Mouse (Mus musculus) CH12.LX (cell line): ENCODE data around the gene Ttc25. TPM values are rescaled to one million over a fixed set of nuclear protein-coding genes. Genes with fewer than 3 reads are reported as not detected.
A peak's percentile ranks its signal among the peaks of the same experiment; 100 is the strongest.

Experiments used
- DNase-seq: peaks from one replicate; pipeline ENCODE4 v3.0.0-alpha.2; 2013; ENCODE audit errors: extremely low read depth
- H3K27ac ChIP-seq: 2 replicates; pipeline ENCODE4 v1.5.1; 2012; ENCODE audit warnings: low read depth, mild to moderate bottlenecking, control low read depth, moderate library complexity; ENCODE audit not compliant: insufficient read depth
- H3K27me3 ChIP-seq: replicated peaks from 2 replicates; pipeline ENCODE3; 2012; ENCODE audit warnings: inconsistent platforms
- H3K36me3 ChIP-seq, 2 experiments: replicated peaks in 1 of 2; 2 replicates each; pipeline versions ENCODE3 to v1.6.1; 2012; ENCODE audit warnings: inconsistent platforms in 1 of 2, low read length in 1 of 2, mild to moderate bottlenecking in 1 of 2, mixed read lengths in 1 of 2, moderate library complexity in 1 of 2; ENCODE audit not compliant: control insufficient read depth in 1 of 2, insufficient read depth in 1 of 2
- H3K4me1 ChIP-seq, 2 experiments: 2 replicates each; pipeline ENCODE4 v1.6.1; 2012; ENCODE audit warnings: inconsistent platforms in 1 of 2, moderate library complexity in 1 of 2; ENCODE audit not compliant: insufficient read depth in 2 of 2, control insufficient read depth in 1 of 2
- H3K4me2 ChIP-seq: 2 replicates; pipeline ENCODE4 v1.6.1; 2012; ENCODE audit warnings: low read depth, mild to moderate bottlenecking, control low read depth; ENCODE audit not compliant: poor library complexity, insufficient read depth, severe bottlenecking
- H3K4me3 ChIP-seq, 3 experiments: fragments of 150-350 bp in 1 of 3; sonication (generic) in 1 of 3; replicated peaks in 1 of 3; 2 replicates each; pipeline versions ENCODE3 to v1.5.1; 2011 to 2012; ENCODE audit warnings: low read depth in 2 of 3, low read length in 2 of 3, mild to moderate bottlenecking in 2 of 3, moderate library complexity in 2 of 3, control low read depth in 1 of 3, improper control_type of control experiment in 1 of 3, inconsistent platforms in 1 of 3, mixed read lengths in 1 of 3; ENCODE audit not compliant: poor library complexity in 1 of 3
- H3K79me2 ChIP-seq: replicated peaks from 2 replicates; pipeline ENCODE4 v1.6.1; 2012; ENCODE audit warnings: mild to moderate bottlenecking, moderate library complexity; ENCODE audit not compliant: control insufficient read depth, poor library complexity, insufficient read depth, severe bottlenecking; ENCODE audit errors: extremely low read depth
- H3K9ac ChIP-seq: 2 replicates; pipeline ENCODE4 v1.6.1; 2012; ENCODE audit warnings: low read depth, mild to moderate bottlenecking, control low read depth, moderate library complexity; ENCODE audit not compliant: insufficient read depth
- H3K9me3 ChIP-seq: replicated peaks from 2 replicates; pipeline ENCODE3; 2012; ENCODE audit warnings: low read length, inconsistent platforms, mixed read lengths
- BHLHE40 ChIP-seq: IDR thresholded peaks from 2 replicates; pipeline ENCODE4 v1.6.1; 2011; ENCODE audit warnings: mild to moderate bottlenecking, low read depth, low read length, improper control_type of control experiment
- CHD1 ChIP-seq: IDR thresholded peaks from 2 replicates; pipeline ENCODE4 v1.6.1; 2012; ENCODE audit warnings: low read depth, low read length, improper control_type of control experiment, inconsistent platforms
- CHD2 ChIP-seq: IDR thresholded peaks from 2 replicates; pipeline ENCODE4 v1.6.1; 2011; ENCODE audit warnings: low read length, improper control_type of control experiment
- CTCF ChIP-seq, 2 experiments: IDR thresholded peaks in 1 of 2; conservative IDR thresholded peaks in 1 of 2; 2 replicates each; pipeline ENCODE4 v1.5.1; 2011 to 2012; ENCODE audit warnings: low read depth in 2 of 2, low read length in 2 of 2, improper control_type of control experiment in 1 of 2, inconsistent platforms in 1 of 2, mild to moderate bottlenecking in 1 of 2, moderate library complexity in 1 of 2
- ELF1 ChIP-seq: IDR thresholded peaks from 2 replicates; pipeline ENCODE4 v1.6.1; 2014; ENCODE audit warnings: low read depth, mild to moderate bottlenecking, inconsistent platforms, low read length, improper control_type of control experiment
- EP300 ChIP-seq: IDR thresholded peaks from 2 replicates; pipeline ENCODE4 v1.6.1; 2011; ENCODE audit warnings: low read length, improper control_type of control experiment
- IRF4 ChIP-seq: IDR thresholded peaks from 2 replicates; pipeline ENCODE4 v1.6.1; 2014; ENCODE audit warnings: low read depth, mild to moderate bottlenecking, inconsistent platforms, low read length, improper control_type of control experiment
- KAT2A ChIP-seq: IDR thresholded peaks from 2 replicates; pipeline ENCODE4 v1.6.1; 2012; ENCODE audit warnings: low read length, improper control_type of control experiment, inconsistent platforms; ENCODE audit not compliant: insufficient replicate concordance
- MAX ChIP-seq: IDR thresholded peaks from 2 replicates; pipeline ENCODE4 v1.6.1; 2011; ENCODE audit warnings: low read length, improper control_type of control experiment
- MEF2A ChIP-seq: IDR thresholded peaks from 2 replicates; pipeline ENCODE4 v1.6.1; 2014; ENCODE audit warnings: low read depth, mild to moderate bottlenecking, inconsistent platforms, low read length, improper control_type of control experiment, borderline replicate concordance
- MYC ChIP-seq: IDR thresholded peaks from 2 replicates; pipeline ENCODE4 v1.6.1; 2011; ENCODE audit warnings: low read depth, mild to moderate bottlenecking, improper control_type of control experiment, low read length
- NELFE ChIP-seq: IDR thresholded peaks from 2 replicates; pipeline ENCODE4 v1.6.1; 2011; ENCODE audit warnings: low read depth, low read length, improper control_type of control experiment
- POLR2A ChIP-seq: IDR thresholded peaks from 2 replicates; pipeline ENCODE4 v1.6.1; 2011; ENCODE audit warnings: low read depth, mild to moderate bottlenecking, improper control_type of control experiment, low read length
- POLR2AphosphoS2 ChIP-seq: IDR thresholded peaks from 2 replicates; pipeline ENCODE4 v1.6.1; 2011; ENCODE audit warnings: low read depth, low read length, improper control_type of control experiment
- RAD21 ChIP-seq: IDR thresholded peaks from 2 replicates; pipeline ENCODE4 v1.6.1; 2011; ENCODE audit warnings: low read depth, mild to moderate bottlenecking, low read length, improper control_type of control experiment, moderate library complexity
- SMC3 ChIP-seq: IDR thresholded peaks from 2 replicates; pipeline ENCODE4 v1.6.1; 2011; ENCODE audit warnings: low read depth, low read length, improper control_type of control experiment
- UBTF ChIP-seq: IDR thresholded peaks from 2 replicates; pipeline ENCODE4 v1.6.1; 2012; ENCODE audit warnings: low read depth, mild to moderate bottlenecking, inconsistent platforms, low read length, improper control_type of control experiment, moderate library complexity
- USF1 ChIP-seq: IDR thresholded peaks from 2 replicates; pipeline ENCODE4 v1.6.1; 2014; ENCODE audit warnings: low read depth, mild to moderate bottlenecking, inconsistent platforms, low read length, improper control_type of control experiment
- ZKSCAN1 ChIP-seq: IDR thresholded peaks from 2 replicates; pipeline ENCODE4 v1.6.1; 2012; ENCODE audit warnings: low read depth, inconsistent platforms, low read length, improper control_type of control experiment, borderline replicate concordance
- ZMIZ1 ChIP-seq: IDR thresholded peaks from 2 replicates; pipeline ENCODE4 v1.6.1; 2012; ENCODE audit warnings: low read depth, mild to moderate bottlenecking, inconsistent platforms, low read length, improper control_type of control experiment
- dilution Hi-C: fragments of 300-500 bp; cut with MboI; formaldehyde crosslinking; loops from 2 replicates; pipeline ENCODE4 v1.14.3; 2020; ENCODE audit warnings: low sequenced_read_pairs; ENCODE audit not compliant: extremely low pct_unique_long_range_greater_than_20kb, extremely low pct_ligation_motif_present
- in situ Hi-C: fragments of 300-500 bp; cut with MboI; formaldehyde crosslinking; loops from 3 replicates; pipeline ENCODE4 v1.14.3; 2019; ENCODE audit warnings: low sequenced_read_pairs, low pct_ligation_motif_present, low pct_unique_long_range_greater_than_20kb, mixed read lengths
- polyA plus RNA-seq: library from polyadenylated mRNA; unstranded; fragments of >175 nt; gene quantifications from 2 replicates; pipeline ENCODE4 v1.2.1, GENCODE M21; 2012; ENCODE audit warnings: low read depth; ENCODE audit not compliant: insufficient read length
- total RNA-seq, 2 experiments: library from RNA; depleted of rRNA; stranded (reverse); fragments of 300-350 nt in 1 of 2; fragments of >200 nt in 1 of 2; gene quantifications; 2 replicates each; pipeline ENCODE4 v1.2.3; 2012 to 2014

The Ttc25 gene
- total and polyA plus RNA-seq, 3 experiments = 0.51 to 12.8 (median 1.3) TPM

DNA sequence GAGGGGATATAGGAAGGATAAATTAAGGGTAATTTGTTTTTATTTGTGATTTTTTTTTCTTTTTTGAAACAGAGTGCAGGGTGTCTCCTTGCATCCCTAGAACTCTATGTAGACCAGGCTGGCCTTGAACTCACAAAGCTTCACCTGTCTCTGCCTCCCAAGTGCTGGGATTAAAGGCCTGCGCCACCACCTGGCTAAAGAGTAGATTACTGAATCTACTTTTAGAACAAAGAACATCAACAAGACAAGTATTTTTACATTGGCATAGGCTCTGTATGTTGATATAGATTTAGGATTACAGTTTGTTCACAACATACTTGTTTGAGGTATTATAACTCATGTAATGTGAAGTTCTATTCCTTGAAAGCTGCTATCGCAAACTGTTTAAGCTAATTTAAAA lies 34.9 kb upstream of the Ttc25 start:
- Histone ChIP-seq H3K4me2 (no peak overlapping the region), H3K79me2 (no peaks in the 10 kb centered on the region), H3K27me3 (no peaks in the 10 kb centered on the region), H3K9ac (no peak overlapping the region), H3K4me3 (no peak overlapping the region), H3K36me3 (peaks cover 72 to 94% of the 10 kb centered on the region in 2 experiments), H3K27ac (no peak overlapping the region), H3K4me1 (no peaks in the 10 kb centered on the region), H3K9me3 (no peaks in the 10 kb centered on the region)
- DNase-seq = peak; percentile 21
- in situ Hi-C loops = no loop called here
- dilution Hi-C loops = no loop called here
- TF ChIP-seq SMC3 (peak; percentile 11; the same call in 1 of the 2 replicates), CHD1 (no peak), CTCF (conservative IDR thresholded peaks at IDR 0.05 in 1 of 2, IDR thresholded peaks at IDR 0.05 in 1 of 2; ENCODE audit: low read depth in 2 of 2, low read length in 2 of 2) (peak in 1 of 2 experiments; percentile 55; a peak in 2 of 4 replicates)
- TF ChIP-seq, all 38 proteins: peak for 2

DNA sequence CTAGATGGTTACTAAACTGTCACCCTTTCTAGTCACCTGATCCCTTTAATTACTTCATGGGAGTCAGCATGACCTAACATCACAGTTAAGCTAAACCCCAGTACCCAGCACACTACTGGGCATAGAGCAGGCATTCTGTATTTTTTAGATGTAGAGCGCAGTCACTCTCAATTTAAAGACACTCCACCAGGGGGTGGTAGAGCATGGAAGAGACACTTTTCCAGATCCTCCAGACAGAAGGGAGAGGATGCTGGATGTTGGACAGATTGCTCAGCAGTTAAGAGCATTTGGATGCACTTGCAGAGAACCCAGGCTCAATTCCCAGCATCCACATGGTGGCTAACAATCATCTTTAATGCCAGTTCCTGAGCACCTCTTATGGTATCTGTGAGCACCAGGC lies 33.0 kb upstream of the Ttc25 start:
- no peaks in the 10 kb centered on the region for H3K4me1 ChIP-seq
- DNase-seq = peak; percentile 37
- TF ChIP-seq USF1 (no peak), RAD21 (peak; percentile 65), ZMIZ1 (no peak), UBTF (no peak), MAX (no peak), IRF4 (no peak), KAT2A (no peak), POLR2AphosphoS2 (0 out of 2 replicates have a peak, but pooled peaks have one; percentile 6), CTCF (conservative IDR thresholded peaks at IDR 0.05 in 1 of 2, IDR thresholded peaks at IDR 0.05 in 1 of 2; ENCODE audit: low read depth in 2 of 2, low read length in 2 of 2) (peak; percentile 48 to 77), ELF1 (no peak), NELFE (no peak), MYC (no peak), ZKSCAN1 (no peak), BHLHE40 (no peak), SMC3 (peak; percentile 75), POLR2A (no peak), EP300 (no peak), MEF2A (no peak), CHD2 (no peak)
- no peaks in the 10 kb centered on the region for H3K79me2 ChIP-seq
- H3K27ac ChIP-seq = no peak overlapping the region
- in situ Hi-C loops (no loop called here), dilution Hi-C loops (no loop called here)
- no peaks in the 10 kb centered on the region for H3K9me3 ChIP-seq
- no peak overlapping the region for H3K4me3 ChIP-seq
- H3K36me3 ChIP-seq = peaks cover 71 to 95% of the 10 kb centered on the region in 2 experiments
- H3K27me3 ChIP-seq = no peaks in the 10 kb centered on the region
- no peak overlapping the region for H3K4me2 ChIP-seq
- no peak overlapping the region for H3K9ac ChIP-seq
